Mouse (Mus musculus) frontal cortex, postnatal 14 days (tissue): ENCODE data around the gene Lhfpl3.

Source experiments
- DNase-seq, 2 experiments: peaks; one replicate each; pipeline ENCODE4 v3.0.0; 2022; ENCODE audit warnings: low spot score in 2 of 2

Gene Lhfpl3

DNA sequence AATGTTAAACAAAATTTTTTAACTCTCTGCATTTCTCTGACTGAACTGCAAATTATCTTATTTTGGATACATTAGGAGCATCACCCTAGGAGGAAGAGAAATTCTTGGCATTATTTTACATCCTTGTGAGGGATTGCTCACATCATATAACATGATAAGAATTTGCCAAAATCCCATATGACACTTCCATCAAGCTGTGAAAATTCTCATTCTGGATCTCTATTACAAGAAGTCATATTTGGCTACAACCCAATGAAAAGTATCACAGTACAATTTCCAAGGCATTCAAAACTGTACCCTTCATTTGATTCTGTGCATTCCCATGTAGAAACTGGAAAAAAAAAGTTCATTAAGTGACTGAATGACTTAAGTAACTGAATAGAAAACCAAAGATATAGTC lies 180.3 kb downstream of the Lhfpl3 start:
- no peak for DNase-seq

DNA sequence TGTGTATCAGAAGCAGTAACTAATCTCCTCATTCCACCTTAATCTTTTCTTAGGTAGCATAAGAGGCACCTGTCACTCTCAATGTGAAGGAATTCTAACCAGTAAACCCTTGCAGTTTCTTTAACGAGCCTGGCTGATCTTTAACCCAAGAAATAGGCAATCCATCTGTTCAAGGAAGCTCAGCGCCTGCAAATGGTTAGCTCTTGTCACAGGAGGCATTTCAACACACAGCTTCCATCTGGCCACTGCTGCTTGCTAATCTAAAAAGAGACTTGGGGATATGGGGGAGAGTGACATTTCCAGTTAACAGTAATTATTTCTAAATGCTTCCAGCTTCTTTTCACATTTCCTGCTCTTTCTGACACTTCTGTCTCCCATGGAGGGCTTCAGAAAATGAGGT lies 182.9 kb downstream of the Lhfpl3 start:
- DNase-seq: no peak

DNA sequence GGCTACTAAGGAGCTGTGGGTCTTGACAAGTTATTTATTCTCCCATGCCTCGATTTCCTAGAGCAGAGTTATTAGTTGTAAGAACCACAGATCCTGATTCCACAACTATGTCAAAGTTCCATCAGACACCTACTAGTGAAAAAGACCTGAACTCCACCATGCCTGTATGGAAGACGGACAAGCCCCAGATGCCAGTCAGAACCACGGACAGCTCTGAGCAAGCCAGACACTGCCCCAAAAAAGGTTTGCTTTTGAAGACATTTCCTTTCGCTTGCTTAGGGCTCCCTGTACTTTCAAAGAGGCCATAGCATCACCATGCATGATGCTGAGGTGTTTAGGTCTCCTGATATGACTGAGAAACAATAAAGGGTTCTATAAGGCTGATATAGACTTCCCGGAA lies 197.4 kb downstream of the Lhfpl3 start:
- no peak for DNase-seq

DNA sequence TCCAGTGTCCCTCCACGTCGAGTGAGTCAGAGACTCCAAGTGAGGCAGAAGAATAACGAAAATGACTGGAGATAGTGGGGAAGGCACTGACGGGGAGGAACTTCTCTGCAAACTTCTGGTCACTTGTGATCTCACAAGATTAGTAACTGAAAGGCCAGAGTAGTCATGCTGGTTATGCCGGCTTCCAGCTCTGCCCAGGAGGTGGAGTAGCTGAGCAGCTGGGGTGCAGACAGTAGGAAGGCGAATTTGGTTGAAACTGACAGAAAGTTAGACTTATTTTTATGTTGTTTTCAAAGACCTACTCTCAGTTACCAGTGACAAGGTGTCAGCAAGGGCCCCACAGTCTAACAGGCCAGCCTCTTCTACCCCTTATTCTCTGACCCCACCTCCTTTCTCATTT lies 217.4 kb downstream of the Lhfpl3 start:
- no peak for DNase-seq

DNA sequence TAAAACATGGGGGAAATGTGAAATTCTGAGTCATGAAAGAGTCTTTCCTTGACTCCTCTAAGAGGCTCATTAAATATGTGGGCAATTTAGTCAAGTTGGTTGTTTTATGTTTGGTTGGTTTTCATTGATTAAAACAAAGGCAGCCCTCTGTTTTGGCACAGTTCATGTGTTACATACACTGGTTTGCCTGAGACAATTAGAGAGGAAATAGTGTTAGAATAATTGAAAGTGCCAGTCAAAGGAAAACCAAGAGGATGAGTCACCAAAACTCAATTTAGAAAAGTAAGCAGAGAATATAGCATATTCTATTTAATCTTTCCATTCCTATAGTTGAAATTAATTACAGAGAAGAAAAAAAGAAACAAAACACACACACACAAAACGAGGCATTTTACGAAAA lies 240.9 kb downstream of the Lhfpl3 start:
- no peak for DNase-seq

DNA sequence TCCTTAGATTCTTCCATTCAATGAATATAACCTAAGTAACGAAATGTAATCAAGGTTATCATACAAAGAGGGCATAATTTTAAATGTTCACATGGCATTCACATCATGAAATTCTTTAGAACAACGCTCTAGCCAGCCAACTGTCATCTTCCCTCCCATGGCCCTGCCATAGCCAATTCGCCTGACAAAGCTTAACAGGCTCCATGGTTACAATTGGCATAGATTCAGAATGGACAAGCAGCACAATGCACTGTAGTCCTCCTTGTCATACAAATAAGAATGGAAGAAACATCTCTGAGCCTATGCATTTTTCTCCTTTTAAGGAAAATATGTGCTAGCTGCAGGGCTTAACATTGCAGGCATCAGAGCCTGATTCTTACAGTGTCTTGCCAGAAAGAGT lies 254.0 kb downstream of the Lhfpl3 start:
- no peak for DNase-seq

DNA sequence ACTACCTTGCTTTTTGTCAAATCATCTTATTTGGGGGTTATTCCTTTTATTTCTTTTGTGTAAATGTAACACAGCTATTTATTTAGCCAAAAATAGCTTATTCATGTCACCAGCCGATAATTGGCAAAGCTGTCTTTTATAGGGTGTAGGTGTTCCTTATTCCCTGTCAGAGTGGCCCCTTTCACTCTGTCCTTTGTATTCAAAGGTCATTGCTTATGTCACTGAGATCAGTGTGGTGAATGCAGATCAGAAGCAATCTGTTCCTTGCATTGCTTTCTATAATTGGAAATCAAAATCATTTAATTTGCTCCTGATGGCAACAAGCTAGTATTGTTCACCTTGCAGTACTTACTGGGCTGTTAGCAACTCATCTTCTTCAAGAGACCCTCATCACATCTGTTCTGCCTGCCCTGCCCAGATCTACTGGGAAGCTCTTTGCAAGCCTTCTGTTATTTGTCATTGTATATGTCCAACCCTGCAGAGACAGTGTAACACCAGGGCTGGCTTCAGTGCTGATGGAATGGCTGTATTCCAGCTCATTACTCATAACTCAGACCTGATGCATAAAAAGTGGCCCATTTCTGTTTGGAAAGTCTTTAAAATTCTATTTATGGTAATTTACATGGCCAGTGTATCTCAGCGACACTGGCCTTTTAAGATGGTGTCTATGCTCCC lies 257.4 kb downstream of the Lhfpl3 start:
- no peak for DNase-seq

DNA sequence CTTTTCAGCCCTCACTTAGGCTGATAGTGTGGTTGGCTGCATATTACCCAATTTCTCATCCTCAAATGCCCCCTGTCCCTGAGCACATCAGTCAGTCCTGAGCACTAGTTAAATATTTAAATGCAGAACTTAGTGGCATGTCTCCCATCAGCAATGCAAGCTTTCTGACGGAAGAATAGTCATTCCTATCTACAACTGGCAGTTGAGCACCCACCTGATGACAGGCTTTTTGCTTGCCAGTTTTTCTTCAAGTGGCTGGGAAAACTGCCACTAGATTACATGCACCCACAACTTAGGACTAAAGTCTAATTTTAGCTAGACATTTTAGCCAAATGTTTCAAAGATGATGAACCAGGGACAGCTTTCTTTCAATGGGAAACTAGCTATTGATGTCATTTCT lies 260.3 kb downstream of the Lhfpl3 start:
- no peak for DNase-seq

DNA sequence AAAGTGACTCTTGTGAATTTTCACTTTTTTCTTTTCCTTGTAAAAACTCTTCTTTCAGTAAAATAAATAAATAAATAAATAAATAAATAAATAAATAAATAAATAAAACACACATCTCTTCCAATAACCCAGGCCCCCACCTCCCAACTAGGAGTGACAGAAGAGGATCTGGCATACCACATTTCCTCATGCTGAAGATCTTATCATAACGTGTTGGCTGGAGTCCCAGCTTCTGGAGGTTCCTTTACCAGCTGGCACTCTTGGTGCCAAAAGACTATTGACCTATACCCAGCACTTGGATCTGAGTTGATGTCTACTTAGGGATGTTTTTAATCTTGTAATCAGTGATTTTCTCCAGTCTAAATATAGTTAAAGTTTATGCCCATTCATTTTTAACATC lies 264.6 kb downstream of the Lhfpl3 start:
- no peak for DNase-seq

DNA sequence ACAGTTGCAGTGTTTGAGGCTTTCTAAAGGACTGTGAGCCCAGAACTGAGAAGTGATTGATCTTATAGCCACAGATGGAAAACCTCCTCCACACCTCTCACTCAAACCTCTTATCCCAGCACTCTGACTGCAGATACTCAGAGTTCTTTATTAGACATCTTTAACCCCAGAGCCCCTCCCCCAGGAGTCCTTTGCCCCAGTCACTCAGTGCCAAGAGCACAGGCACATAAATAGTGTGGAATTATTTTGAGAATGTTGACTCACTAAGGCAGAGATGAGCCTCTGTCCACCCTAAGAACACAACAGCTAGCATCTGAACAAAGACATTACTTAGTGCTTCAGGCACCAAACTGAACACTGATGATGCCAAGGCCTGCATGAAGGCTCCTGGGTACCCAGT lies 268.1 kb downstream of the Lhfpl3 start:
- DNase-seq: no peak

DNA sequence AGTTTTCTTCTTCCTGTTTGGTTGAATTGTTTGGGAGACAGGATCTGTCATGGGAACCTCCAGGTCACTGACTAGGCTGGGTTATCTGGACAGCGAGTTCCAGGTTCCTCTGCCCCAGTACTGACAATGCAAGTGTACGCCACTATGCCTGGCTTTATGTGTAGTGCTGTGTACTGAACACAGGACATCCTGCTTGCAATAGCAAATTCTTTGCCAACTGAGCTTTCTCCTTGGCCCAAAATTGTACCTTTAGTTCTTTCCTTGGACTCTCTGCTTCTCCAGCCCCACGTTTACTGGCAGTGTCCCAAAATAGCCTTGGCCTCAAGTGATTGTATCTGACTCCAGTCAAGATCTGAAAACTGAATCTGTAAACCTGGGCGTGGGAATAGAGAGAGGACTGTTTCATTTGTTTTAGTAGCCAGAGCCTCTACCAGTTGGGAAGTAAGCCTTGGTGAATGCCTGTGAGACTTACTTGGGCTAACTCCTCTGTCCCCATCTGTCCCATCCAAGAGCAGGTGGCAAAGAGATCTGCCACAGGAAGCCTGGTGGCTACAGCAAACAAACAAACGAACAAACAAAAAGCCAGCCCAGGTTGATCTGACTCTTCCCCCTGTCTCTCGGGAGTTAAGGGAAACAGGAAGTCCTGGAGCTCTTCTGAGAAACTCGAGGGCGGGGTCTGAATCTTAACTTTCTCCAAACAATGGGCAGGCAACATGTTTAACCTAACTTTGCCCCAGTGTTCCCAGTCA lies 269.9 kb downstream of the Lhfpl3 start:
- DNase-seq: no peak

DNA sequence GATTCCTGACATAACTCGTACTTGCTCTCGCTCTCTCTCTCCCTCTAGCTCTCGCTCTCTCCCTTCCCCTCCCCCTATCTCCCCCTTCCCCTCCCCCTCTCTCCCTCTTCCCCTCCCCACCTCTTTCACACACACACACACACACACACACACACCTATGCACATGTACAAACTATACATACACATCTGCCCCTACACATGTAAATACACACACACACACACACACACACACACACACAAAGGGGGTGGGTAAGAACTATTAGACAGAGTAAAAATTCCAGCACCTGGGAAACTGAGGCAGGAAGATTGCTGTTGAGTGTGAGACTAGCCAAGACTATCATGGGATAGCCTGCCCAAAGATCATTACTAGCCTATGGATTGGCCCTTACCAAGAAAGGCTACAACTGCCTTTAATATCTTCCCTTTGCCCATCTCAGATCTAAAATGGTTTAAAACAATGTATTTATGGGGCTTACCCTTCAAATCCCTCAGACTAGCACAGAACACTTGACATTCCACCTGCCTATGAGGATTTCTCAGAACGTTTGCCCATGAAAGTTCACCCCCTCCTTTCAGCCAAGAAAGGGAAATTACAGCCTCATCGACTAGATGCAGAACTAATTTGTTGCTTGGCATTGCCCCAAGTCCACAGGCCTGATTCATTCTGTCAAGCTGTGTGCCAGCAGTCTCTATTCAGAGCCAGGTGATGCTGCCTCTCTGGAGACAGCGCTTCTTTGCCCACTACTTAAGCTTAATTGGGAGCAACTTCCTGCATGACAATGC lies 289.3 kb downstream of the Lhfpl3 start:
- DNase-seq: peak in 1 of 2 experiments; percentile 9

DNA sequence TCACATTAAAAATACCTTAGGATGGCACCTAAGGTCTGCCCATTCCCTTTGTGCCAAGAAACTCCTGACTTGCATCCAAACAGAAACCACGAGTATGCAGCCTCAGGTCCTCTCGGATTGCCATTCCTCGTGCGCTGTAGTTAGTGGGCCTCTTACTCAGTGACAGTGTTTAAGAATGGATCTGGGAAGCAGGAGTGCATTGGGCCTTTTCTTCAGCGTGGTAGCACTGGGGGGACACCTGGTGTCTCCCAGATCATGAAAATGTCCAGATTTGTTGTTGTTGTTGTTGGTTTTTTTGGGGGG lies 289.8 kb downstream of the Lhfpl3 start:
- no peak for DNase-seq

DNA sequence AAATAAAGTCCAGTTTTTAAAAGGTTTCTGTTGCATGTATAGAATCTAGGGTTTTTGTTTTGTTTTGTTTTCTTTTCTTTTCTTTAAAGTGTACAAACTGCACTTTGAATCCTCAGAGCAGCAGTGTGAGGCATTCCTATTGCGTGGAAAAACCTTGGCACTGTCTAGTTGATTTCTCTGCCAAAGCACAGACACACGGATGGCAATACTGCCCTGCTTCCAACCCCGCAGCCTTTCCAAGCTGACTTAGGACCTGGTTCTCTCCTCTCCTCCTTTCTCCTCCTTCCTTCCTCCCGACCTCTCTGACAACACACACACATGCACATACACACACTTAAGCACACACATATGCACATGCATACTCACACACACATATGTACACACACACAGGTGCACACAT lies 294.6 kb downstream of the Lhfpl3 start:
- no peak for DNase-seq

DNA sequence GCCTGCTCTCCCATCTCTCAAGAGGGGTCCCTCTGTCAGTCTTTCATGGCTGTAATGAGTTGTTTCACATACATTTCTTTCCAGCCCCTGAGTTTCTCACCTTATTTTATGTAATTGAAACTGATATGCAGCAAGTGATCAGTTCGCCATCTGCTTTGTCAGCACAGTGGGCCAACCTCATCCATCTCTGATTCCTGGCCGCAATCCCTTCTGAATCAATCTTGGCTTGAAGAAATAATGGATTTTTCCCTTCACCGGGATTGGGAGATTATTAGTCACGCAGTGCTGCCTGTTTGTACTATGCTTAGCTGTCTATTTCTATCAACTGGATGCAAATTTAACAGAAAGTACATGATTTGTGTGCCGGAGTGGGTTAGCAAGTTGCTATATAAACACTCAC lies 297.0 kb downstream of the Lhfpl3 start:
- DNase-seq: no peak

DNA sequence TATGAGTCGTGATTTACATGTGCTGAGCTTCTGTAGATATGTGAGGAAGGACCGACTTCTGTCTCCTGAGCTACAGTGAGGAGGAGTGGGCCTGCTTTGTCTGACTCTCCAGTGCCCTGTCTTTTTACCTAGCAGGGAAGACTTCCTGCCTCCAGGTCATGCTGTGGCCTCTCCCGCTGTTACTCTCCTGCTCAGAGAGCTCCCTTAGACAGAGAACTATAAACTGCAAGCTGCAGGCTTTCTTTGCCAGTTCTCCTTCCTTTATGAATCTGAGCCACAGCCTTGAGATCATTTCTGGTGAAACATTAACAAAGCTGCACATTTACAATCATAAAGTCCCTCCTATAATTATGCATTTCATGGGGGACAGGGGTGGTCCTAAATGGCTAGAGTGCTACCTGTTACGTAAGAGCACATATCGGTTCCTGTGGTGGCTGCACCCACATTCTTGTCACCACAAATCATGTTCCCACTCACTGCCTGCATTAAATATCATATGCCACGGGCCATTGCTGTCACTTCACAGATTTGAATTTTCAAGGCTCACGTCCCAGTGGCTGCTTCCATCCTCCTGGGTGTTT lies 303.3 kb downstream of the Lhfpl3 start:
- no peak for DNase-seq

DNA sequence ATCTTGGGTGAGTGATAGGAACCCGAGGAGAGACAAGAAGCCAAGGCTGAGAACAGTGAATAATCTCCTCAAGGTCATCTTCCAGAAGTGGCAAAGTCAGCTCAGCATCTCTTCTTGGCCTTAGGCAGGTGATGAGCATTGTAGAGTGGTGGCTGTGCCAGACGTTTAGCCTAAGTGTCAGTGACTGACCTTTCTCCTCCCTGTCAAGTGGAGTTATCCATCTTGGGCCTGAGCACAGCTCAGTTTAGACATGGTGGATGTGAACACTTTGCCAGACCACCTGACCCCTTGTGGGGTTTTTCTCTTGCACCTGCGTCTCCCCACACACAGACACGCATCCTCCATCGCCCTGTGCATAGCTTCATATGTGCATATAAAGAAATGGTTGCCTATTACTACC lies 305.6 kb downstream of the Lhfpl3 start:
- DNase-seq: no peak

DNA sequence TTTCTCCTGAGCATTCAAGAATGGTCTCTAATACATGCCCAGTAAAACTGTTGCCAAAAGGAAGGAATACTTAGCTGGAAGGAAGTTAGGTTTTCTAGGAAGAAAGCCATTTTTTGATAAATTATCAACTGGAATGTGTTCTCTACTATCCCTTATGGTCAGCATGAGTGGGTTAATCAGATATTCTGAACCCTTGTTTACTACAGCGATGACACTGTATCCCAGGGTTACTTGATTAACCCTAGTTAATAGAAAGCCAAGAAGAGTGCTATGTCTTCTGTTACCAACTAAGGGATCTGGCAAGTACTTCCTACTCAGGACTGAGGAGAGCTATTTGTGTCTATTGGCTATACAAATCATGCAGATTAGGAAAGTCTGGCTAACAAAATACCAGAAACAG lies 349.0 kb downstream of the Lhfpl3 start:
- DNase-seq: no peak

DNA sequence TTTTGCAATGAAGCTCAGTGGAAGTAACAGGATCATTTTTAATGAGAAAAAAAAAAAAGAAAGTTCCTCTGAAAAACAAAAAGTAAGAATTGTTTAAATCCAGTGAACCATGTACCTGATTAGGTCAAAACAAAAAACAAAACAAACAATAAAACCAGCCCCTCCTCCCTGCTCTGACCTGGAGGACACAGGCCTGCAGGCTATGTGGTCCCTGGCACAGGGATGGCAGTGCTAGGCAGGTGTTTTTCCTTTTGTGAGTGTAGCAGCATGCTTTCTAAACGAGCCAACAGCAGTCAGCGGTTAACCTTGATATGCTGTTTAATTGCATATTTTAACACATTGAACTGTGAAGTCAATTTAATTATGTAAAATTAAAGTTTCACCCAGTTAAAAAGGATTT lies 360.7 kb downstream of the Lhfpl3 start:
- no peak for DNase-seq

DNA sequence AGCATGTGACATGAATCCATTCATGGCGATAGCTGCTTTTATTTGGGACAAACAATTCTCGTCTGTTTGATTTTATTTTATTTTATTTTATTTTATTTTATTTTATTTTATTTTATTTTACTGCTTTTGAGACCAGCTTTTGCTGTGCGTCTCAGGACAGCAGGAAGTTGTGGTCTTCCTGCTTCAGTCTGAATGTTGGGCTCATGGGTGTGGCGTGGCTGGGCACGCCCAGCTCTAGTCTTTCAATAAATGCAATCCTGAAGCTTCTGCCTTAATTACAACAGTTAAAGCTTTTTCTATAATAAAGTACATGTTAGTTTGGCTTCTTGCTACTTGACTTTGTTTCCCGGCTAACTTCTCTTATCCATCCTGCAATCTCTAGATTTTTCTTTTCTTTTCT lies 365.4 kb downstream of the Lhfpl3 start:
- no peak for DNase-seq

DNA sequence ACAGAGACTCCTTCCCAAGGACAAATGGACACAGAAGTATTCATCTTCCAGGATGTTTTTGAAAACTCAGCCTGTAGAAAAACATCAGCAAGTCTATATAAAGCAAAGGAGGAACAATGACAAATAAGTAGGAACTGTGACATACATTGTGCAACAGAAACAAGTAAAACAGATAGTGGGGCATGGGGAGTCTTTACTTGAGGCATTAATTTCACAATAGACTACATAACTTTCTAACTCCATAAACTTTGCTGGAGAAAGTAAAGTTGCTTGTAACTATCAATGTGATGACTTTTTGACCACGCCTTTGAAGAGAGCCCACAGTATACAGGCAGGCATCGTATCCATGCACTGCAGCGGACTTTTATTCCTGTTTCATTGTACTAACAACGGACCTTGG lies 368.4 kb downstream of the Lhfpl3 start:
- DNase-seq: no peak

DNA sequence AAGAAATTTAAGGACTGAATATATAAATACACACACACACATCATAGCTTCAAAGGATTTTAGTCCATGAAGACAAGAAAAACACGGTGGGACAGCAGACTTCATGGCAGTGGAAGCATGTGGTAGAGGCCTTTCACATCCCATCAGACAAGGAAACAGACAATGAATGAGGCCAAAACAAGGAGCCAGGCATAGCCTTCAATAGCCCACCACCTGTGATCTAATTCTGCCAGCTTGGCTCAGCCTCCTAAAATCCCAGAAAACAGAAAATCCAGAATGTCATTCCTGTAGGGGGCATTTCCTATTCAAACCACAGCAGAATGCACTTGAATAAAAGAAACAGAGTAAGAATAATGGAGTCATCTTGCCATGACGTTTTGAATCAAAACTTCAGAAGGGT lies 381.0 kb downstream of the Lhfpl3 start:
- no peak for DNase-seq
